Mouse (Mus musculus) skeletal muscle tissue, adult 2 months (tissue): ENCODE data around the gene Fam213a.
"Not testable (repeated sequence)": the region's sequence is repeated elsewhere in the genome, so short reads cannot be mapped to it uniquely, and the experiment has no call there.

Experiments
- DNase-seq: peaks from one replicate; pipeline ENCODE4 v3.0.0-alpha.2; 2012; ENCODE audit warnings: low read depth, low spot score

Gene Fam213a

DNA sequence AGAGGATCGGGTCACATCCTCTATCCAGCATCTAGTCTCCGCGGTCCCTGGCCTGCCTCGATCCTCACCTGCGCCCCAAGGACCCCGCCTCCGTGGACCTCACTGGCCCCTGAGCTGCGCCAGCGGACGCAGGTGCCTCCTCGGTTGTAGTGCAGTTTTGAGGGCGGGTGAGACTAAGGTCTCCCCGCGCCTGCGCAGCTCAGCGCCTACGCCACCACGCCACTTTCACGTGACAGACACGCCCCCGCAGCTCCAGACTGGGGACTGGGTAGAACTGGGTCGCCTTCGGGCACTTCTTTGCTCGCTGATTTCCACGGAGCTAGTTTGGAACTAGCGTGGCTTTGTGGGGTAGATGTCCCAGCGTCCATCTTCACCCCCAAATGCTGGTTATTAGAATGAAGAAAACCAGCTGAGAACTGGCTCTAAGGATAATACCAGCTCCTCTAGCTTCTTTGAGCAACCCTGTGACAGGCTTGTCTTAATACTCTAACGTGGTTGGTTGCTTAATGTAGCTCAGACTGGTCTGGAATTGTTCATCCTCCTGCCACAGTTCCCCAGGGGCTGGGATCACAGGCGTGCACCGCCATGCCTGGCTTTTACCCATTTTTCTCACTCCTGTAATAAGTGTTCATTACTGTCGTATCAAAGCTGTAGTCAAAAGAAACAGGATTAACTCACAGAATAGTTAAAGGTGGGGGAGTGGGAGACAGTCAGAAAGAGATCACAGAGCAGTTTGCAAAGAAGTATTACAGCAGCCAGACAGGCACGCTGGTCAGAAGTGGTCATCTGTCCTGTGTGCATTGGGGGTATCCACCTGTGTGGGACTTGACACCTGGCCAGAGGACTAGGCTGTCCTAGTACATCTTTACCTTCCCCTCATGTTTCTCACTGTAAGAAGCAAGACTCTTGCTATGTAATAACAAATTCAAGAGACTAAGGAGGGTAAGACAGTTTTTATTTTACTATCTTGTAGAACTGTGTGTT, at the start of gene Fam213a:
Gene Fam213a (minus strand): TSS at position 159 of the 984 bp plus-strand sequence.
- DNase-seq: peak; percentile 86

DNA sequence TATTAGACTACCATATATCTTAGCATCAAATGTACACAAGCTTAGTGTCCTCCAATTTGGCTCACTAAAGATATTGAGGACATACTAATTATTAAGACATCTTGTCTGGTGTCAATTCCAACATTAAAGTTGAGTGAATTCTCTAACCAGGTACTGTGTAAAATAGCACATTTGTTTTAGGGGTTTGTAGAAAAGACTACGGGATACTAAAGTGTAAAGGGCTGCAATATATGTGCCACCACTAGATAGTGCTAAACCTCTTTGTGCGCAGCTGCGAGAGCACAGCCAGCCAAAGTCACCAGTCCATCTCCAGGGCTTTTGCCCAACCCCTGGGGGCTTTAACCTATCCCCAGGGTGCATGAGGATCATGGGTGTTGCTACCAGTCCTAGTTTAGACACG, 39.6 kb upstream of the Fam213a start:
- DNase-seq: not testable (repeated sequence)

DNA sequence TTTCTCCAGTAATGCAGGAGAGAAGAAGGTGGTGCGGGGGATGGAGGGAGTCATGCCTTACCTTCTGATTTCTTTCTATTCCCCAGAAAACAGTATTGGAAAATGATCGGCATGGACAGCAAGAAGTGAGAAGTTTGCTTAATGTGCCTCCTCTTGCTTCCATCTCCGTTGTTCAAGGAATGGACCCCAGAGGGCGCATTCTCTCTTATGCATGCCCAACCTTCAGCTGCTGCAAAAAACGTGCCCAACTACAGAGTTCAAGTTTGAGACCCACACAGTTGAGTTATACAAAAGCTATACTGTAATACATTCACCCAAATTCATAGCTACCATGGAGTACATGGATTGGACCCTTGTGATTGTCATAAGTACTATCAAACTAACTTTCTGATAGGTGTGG, 38.9 kb upstream of the Fam213a start:
- DNase-seq: no peak

GRCm38 (mm10) chr14:41050471-41050870, 36.9 kb upstream of the Fam213a start:
- no peak for DNase-seq

DNA sequence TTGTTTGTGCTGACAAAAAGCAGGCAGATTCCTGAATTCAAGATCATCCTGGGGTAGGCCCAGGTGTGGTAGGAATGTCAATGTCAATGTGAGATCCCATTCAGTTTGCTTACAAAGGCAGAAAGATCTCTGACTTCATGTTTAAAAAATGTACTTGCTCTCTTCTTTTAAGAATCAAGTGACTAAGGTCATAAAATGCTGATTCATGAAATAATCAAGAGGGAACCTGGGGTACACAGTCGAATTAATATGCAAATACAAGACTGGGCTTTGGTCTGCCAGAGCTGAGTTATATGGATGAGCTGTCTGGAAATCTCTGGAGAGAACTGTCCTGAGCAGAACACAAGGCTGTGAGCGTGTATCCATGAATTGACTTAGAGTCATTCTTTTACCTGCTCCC, 33.8 kb upstream of the Fam213a start:
- DNase-seq: no peak

DNA sequence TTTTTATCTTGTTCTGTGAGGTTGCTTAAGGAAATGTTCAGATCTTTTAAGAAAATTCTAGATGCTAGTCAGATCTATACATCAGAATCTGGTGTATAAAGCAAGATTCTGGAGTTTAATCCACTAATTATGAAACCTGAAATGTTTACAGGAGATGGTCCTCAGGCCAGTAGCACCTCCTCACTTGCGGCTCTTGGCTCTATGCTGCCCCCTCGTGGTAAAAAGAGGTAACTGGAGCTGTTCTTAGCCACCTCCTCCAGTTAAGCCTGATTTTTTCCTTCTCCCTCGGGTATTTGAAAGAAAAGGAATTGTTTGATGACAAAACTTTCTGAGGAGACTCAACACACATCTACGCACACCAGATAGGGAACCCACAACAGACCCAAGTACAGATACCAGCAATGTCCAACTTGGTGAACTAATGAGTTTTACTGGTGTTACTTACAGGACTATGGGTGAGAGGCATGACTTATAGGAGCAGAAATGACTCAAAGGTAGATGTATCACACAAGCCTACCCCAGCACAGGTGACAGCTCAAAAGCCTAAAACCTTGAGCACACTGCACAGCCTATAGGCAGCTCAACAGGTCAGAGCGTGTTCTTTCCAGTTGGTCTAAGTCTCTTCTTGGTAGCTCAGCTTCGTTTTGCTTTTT, 21.7 kb upstream of the Fam213a start:
- DNase-seq: peak; percentile 30

GRCm38 (mm10) chr14:41033135-41034110, 19.8 kb upstream of the Fam213a start:
- DNase-seq: peak; percentile 54

DNA sequence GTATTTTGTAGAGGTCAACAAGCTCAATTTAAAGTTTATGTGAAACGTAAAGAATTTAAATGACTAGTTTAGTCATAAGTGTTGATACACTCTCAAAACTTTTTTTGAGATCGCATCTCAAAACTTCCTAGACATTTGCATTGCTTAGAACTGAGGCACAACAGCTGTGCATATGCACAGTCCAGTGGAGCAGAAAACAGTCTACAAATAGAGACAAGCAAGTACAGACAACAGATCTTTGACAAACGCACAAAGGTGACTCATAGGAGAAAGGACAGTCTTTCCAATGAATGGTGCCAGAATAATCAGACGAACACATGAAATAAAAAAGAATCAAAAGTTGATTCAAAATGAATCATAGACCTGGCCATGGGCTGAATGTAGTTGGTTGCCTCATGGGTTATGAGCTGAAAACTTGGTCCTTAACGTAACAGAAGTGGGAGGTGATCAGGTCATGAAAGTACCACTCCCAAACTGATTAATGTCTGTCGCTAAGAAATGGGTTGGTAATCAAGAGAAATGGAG, 17.5 kb upstream of the Fam213a start:
- no peak for DNase-seq

GRCm38 (mm10) chr14:41029303-41029702, 15.7 kb upstream of the Fam213a start:
- DNase-seq: no peak

DNA sequence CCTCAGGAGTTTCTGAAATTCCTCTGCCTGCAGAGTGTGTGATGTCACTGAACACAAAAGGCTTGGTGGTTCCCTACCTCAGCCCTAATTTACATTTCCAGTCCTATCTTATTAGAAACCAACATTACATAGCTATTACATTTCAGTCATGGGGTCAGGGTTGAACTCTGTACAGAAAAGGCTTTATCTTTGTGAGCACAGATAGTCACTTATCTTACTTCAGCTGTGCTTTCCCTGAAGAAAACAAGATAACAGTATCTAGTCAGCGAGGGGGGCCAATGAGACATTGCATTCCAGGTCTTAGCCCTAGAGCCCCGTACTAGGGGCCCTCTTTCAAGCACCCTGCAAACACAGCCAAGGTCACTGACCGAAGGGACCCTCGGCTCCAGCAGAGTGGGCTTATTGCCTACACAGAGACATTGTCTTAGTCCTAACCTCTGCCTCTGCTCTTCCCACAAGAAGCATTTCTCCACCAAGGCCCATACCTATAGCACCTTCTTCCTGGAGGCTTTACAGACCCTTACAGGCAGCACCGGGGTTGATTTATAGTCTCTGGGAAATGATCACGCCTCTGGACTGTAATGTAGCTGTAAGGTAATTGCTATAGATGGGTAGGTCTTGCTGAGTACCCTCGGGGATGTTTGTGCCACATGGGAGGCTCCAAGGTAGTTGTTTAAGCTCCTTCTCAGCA, 12.2 kb upstream of the Fam213a start:
- no peak for DNase-seq

DNA sequence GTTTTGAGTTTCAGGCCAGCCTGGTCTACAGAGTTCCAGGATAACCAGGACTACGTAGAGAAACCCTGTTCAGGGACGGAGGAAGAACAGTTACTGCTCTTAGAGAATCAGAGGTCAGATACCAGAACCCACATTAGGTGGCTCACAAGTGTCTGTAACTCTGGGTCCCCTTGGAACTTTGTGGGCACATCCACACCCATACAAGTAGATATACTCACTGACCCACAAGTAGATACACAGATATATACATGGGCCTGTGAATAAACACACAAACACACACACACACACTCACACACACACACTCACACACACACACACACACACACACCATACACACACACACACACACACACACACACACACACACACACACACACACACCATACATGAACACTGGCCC, 11.5 kb upstream of the Fam213a start:
- no peak for DNase-seq

- DNase-seq: no peak
These were observed 7.7 kb upstream of the Fam213a start for GRCm38 (mm10) chr14:41021246-41021645.

DNA sequence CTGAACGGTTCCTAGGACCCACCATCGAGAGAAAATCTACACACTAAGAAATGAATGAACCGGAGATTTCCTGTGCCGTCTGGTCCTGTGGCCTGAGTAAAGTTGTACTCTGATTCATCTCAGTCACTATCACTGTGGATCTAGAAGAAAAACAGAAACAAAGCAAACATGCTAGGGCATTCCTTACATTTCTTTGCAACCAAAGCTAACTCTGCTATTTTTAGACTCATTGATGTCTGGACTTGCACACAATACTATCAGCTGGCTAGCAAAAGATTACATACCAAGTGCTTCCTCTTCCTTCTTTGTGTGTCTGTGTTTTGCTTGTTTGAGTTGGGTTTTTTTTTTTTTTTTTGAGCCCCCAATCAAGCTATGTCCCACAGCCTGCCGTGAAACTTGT, 3.9 kb upstream of the Fam213a start:
- DNase-seq: no peak

DNA sequence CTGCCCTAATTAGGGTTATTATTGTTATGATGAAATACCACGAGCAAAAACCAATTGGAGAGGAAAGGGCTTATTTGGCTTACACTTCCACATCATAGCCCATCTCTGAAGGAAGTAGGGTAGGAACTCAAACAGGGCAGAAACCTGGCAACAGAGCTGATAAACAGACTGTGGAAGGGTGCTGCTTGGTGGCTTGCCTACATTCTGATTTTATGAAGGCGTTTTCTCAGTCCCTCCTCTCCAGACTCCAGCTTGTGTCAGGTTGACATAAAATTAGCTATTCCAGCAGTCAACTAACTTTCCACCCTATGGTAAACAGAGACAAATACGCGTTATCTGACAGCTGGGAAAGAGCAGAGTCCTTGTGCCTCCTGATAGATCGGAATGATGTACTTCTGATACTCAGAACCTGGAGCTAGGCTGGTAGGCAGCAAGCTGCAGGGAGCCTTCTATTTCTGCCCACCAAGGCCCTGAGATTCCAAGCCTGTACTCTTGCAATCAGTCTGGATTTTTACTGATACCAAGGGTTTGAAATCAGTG, 1.2 kb upstream of the Fam213a start:
- no peak for DNase-seq

DNA sequence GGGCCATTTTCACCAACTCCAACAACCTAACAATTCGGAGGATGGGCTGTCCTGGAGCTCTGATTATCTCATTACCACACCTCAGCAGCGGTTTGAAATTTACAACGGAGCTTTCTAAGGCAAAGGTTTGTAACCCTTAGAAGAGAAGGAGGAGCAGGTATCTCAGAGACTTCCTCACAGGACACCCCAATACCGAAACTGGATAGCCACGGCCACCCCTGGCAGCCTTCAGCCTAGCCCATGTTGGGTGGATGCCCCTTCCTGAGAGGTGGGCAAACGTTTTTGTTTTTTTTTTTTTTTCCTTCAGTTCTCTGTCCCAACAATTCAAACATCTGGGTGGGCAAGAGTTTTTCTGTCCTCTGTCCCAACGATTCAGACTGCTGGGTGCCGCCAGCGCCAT, 445 bp downstream of the Fam213a start:
- no peak for DNase-seq

- DNase-seq: peak; percentile 16
These were observed 1.7 kb downstream of the Fam213a start for GRCm38 (mm10) chr14:41011916-41012315.

- no peak for DNase-seq
These were observed 5.5 kb downstream of the Fam213a start for GRCm38 (mm10) chr14:41008138-41008537.

- DNase-seq: no peak
These were observed 5.9 kb downstream of the Fam213a start for GRCm38 (mm10) chr14:41007641-41008040.

DNA sequence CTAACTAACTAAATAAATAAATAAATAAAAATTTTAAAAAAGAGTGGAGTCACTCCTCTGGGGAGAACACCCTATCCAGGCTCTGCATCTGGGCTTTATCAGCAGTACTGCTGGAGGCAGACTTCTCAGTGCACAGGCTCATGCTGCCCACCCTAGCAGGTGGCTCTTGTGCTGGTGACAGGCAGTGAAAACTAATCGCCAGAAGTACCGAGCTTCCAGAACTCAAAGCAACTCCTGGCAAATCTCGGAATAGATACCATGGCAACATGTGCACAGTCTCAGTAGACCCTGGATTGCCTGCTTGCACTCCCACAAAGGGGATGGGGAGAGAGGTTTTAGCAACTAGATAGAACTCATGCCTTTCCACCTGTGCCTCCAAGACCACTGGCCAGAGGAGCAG, 6.7 kb downstream of the Fam213a start:
- no peak for DNase-seq

DNA sequence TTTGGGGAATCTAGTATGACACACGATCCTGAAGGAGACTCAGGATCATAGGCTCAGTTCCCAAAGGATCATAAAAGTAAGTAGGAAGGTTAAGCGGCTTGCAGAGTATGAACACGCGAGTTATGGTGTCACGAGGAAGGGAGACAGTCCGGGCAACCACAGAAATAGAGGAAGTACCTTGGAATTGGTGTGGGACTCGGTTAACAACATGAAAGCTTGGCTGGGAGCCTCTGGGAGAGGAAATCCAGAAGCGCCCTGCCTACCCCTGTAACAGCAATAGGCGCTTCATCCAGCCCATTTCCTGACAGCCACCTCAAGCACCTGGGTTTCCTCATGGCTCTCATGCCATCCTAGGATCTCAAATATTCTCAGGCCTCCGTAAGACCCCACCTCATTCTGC, 7.3 kb downstream of the Fam213a start:
- DNase-seq: no peak

DNA sequence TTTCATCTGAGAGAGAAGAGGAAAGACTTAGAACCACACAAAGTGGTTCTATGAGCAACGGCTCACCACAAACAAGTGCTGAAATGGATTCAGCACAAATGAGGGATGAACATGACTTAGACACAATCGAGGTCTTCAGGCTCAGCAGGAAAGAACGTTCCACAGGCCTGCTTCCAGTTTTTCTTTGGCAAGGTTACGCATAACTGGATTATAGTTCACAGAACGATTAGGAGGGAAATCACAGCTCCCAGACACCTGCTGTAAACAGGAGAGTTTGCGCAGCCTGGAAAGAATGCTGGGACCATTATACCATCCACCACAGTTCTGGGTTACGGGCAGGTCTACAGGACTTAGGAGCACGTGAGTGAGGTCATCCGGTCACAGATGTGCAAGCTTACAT, 7.9 kb downstream of the Fam213a start:
- DNase-seq: no peak
